Mouse (Mus musculus) c-Kit-positive CD71-negative TER-119-negative erythroid progenitor cells, embryonic 14.5 days (primary cell): ENCODE results near the gene Tmem203.

Source experiments
- DNase-seq: peaks from one replicate; pipeline ENCODE4 v3.0.0-alpha.2; 2013; ENCODE audit warnings: low read depth

The Tmem203 gene

DNA sequence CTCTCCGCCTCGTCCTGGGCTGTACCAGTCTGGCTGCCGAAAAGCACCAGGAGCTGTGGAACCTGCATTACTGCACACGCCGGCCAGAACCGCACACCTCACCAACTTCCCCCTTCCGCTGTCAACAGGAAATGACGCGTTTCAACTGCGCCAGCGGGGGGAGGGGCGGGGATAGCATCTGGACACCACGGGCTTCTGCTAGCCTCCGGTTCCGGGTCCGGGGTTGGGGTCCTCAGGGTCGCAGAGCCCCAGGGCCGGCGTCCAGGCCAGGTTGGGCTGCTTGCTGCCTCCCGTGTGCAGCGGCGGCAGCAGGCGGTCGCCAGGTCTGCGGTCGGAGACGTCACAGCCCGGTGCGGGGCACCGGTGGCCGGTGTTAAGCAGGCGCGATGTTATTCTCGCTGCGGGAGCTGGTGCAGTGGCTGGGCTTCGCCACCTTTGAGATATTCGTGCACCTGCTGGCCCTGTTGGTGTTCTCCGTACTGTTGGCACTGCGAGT lies at the start of gene Tmem203:
Tmem203 (plus strand) TSS at position 156 of the 496 bp plus-strand sequence.
- peak; percentile 87 for DNase-seq

DNA sequence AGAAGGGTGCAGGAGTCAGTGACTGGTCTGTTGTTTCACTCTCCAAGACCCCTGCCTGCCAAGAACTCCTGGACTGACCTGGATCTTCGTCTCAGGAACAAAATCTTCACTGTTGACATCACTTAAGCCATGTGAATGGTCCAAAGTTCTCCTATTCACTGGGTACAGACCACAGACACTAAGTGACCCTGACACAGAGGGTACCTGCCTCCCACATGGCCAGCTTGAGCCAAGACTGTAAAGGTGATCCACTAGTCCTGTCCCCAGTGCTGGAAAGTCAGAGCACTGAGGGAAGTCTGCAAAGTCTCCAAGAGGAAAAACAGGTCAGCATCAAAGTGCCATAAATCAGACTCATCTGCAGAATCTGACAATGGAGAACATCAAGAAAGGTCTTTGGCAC lies 47.6 kb upstream of the Tmem203 start:
- no peak for DNase-seq

DNA sequence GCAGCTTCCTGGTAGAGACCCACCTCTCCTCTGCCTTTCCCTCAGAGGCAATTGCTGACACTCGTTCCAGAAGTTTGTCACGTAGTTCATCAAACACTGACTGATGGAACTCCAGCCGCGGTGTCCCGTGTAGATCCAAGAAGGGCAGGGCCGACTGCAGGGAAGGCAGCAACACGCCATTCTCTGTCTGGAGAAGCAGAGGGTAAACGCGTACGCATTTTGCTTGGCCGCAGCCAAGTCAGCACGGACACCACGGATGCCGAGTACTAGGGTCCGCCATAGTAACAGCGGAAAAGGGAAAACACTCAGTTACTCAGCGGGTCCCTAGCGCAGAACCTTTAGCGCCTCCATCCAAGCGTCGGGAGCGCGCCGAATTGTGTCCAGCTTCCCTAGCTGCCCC lies 44.6 kb upstream of the Tmem203 start:
- no peak for DNase-seq

DNA sequence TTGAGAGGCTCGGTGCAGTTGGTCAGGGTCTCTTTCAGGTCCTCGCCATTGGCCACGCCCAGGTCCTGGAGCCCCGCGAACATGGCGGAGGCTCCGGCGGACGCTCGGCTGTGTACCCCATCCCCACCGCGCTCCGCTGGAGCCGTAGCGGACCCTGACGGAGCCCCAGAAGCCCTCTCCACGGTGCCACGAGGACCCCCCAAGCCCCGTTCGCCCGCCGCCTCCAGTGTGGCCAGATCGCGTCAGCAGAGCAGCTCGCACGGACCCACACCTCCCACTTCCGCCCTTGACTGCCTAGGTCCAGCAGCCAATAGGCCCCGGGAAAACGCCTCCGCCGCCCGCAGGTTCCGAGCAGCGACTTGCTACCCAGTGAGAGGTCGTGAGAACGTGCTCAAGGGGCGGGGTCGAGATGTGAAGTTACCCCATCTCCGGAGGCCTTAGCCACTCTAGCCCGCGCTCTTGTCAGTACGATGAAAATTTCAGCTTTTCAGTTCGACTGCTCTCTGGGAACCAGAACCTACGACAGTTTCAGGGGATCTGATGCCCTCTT lies 44.0 kb upstream of the Tmem203 start, which contains the start of gene Nelfb:
Nelfb (minus strand) TSS at position 369 of the 550 bp plus-strand sequence.
- DNase-seq, result peak; percentile 93

DNA sequence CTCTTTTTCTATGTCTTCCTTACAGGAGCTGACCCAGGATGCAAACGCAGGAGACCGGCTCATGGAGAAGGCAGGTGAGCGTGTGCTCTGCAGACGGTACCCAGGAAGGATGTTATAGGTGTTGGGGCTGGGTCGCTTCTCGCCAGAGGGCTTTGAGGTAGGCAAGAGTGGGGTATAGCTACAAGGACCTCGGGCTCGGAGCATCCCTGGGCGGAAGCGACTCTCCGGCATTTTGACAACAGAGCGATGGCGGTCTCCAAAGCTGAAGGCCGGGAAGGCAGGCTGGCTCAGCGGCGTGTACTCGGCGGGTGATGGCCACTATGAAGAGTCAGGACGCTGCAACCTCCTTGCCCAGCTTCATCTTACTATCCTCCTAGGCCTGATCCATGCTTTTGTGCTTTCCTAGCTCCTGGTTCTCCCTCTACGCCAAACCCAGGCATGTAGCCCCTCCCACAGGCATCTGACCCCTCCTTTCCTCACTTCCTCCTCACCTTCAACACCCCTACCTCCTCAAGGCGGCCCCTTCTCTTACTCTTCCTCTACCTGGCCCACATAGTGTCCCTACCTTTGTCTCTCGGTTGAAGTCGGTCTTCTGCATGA lies 41.9 kb upstream of the Tmem203 start:
- DNase-seq, result no peak

DNA sequence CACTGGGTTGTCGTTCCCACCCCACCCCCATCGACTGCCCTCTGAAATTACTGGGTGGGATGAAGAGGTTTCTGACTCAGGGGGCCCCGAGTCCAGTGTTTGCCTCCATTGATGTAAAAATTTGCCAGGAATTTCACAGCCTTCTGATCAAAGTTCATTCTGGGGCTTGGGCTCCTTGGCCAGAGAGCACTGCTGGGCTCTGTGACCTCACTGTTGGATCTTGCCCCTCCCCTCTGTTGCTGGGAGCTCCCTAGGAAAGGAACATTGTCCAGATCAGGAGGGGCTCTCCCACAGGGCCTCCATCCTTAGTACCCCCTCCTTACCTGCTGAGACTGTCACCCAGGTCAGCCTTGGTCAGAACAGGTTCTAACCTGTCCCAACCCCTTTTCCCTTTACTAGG lies 40.8 kb upstream of the Tmem203 start, which contains the start of gene Stpg3:
Stpg3 (minus strand) TSS at position 194 of the 400 bp plus-strand sequence.
- DNase-seq, result no peak

DNA sequence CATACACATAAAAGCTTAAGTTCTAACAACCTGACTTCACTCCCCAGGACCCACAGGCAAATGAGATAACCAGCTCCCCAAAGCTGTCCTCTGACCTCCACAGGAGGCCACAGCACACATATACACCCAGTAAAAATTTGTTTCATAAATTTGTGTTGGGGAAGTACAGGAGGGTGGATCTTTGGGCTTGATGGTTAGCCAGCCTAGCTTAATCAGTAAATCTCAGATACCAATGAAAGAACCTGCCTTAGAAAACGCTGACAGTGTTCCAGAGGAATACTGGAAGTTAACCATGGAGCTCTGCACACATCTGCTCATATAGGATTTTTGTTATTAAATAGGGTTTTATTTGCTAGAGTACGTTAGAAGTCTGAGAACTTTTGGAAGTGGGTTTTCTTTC lies 37.6 kb upstream of the Tmem203 start:
- no peak for DNase-seq

DNA sequence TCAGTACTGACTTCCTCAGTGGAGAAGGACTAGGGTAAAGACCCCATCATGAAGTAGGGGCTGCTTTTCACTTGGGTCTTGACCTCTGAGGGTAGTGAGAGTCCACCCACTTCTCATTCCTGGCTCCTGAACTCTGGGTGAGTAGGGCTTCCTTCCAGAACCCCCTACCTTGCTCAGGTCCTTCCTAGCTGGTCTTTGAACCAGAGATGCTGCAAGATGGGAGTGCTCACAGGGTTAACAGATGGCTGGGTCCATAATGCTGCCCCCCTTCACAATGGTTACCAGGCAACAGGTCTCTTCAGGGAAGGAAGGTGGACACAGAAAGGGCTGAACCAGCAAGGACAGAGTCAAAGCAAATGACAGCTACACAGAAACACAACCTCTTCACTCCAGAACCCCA lies 36.8 kb upstream of the Tmem203 start, which contains the start of gene Fam166a:
Fam166a (plus strand) TSS at position 301 of the 400 bp plus-strand sequence.
- DNase-seq, result no peak

DNA sequence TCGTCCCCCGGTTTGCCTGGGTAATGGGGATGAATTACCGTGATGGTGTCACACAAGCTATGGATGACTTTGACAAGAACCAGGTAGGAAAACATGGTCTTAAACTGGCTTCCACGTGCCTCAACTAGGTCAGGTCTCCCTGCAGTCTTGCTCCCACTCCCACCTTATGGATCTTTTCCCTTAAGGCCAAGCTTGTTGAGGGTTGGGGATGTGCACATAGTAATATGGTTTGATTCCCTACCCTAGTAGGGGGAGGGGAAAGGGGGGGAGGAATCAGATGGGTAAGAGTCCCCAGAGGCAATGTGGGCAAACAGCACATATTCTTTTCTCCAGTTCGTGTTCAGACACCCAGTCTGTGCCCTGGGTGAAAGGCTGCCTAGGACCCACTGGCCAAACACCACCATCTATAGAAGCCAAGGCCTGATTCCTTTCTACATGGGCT lies 33.9 kb upstream of the Tmem203 start:
- no peak for DNase-seq

DNA sequence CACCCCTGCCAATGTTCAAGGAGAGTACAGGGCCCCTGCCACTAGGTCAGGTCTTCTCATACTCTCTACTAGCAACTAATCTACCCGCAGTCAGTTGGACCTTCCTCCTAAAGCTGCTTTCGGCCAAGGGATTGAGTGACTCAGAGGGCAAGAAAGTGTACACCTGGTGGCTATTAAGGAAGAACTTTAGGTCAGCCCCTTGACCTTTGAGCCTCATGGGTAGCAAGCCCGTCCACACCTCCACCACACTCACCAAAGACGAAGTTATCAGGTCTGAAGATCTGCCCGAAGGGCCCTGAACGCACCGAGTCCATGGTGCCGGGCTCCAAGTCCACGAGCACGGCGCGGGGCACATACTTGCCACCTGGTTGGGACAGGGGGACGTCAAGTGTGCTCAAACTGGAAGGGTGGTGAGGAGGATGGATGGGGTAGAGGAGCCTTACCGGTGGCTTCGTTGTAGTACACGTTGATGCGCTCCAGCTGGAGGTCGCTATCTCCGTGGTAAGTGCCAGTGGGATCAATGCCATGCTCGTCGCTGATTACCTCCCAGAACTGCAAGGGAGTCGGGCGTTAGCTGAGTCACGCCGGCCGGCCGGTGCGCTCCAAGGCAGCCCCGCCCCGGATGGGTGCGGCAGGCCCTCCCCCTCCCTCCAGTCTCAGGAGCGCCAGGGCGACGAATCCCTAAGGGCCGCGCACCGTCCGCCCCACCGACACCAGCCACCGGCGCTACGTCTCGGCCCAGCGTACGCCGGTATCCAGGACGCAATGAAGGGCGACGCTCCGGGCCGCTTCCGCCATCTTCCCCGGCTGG lies 31.4 kb upstream of the Tmem203 start:
- DNase-seq, result peak; percentile 79

DNA sequence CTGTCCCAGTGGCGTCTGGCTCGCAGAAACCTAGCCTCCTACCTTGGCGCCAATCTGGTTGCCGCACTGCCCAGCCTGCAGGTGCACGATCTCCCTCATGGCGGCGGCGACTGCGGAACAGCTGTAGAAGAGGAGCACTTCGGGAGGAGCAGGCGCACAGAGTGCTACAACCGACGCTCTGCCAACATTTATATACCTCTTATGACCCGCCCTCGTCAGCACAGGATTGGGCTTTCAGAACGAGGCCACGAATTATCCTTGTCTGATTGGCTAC lies 30.8 kb upstream of the Tmem203 start, which contains the start of gene Tubb4b:
Tubb4b (minus strand) TSS at position 211 of the 274 bp plus-strand sequence.
- DNase-seq, result no peak

DNA sequence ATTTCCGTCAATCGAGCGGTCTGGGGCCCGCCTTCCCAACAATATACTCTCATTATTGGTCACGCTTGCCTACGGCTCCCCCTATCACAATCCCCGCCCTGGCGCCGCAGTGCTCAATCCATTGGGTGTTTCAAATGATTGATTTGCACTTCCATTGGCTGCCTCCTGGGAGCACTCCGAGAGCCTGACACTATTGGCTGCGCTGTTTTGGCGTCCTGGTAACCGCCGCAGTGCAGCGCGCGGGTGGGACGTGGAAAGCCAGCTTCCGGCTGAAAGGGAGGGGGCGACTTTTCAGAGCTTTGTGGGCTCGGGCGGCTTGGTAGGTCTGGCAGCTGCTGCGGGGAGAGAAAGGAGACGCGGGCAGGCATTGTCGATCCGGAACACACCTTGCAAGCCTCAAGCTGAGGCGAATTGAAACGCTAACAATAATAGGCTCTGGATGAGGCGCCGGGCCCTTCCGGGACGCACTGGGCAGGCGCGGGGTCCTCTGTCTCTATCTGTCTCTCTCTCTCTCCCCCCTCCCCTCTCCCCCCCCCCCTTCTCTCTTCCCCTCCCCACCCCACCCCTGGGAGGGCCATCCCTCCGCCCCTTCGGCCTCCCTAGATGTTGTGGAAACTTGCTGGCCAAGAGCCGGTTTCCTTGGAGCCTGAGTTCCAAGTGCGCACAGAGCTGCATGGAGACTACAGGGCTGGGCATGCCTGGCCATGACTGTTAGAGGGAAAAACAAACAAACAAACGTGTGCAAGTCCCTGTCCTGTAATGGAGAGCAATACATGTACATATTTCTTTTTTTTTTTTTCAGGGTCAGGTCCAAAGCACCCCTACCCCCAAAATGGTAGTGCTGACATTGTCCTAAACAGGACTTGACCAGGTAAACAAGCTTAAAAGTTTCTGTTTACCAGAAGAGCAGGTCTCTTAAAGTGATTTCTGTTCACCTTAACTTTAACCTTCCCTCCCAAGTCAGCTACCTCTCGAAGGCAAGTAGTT lies 30.2 kb upstream of the Tmem203 start:
- DNase-seq, result peak; percentile 97

DNA sequence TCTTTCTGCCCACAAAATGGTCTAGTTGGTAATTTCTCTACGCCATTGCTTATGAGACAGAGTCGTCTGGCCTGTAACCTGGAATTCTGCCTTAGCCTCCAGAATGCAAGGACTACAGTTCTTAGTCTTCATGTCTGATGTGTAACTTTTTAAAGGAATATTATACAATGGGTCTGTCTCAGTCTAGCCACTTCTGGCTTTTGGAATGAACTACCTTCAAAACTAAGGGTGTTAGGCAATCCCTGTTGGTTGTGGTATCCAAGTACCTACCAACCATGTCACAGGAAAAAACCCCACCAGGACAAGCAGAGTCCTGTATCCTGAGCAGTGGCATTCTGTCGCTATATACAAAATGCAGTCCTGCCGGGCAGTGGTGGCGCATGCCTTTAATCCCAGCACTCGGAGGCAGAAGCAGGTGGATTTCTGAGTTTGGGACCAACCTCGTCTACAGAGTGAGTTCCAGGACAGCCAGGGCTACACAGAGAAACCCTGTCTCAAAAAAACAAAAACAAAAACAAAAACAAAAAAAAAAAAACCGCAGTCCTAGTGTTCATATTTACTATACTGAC lies 29.3 kb upstream of the Tmem203 start:
- DNase-seq, result no peak

DNA sequence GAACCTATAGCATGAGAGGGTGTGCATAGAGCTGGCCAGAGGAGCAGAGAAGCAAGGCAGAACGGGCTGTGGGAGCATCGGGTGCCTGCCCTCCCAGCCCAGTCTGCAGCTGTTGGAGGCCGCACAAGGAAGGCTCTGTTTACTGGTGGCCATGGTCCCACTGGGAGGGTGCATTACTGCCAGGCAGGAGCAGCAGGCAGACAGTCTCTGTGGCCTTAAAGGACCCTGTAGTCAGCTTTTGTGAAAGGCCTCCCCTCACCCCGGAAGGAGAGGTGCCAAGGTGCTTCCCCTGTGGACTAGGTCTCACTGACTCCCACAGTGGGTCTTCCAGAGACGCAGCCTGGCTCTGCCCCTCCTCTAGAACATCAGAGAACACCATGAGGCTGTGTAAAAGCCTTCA lies 28.4 kb upstream of the Tmem203 start:
- DNase-seq, result no peak

DNA sequence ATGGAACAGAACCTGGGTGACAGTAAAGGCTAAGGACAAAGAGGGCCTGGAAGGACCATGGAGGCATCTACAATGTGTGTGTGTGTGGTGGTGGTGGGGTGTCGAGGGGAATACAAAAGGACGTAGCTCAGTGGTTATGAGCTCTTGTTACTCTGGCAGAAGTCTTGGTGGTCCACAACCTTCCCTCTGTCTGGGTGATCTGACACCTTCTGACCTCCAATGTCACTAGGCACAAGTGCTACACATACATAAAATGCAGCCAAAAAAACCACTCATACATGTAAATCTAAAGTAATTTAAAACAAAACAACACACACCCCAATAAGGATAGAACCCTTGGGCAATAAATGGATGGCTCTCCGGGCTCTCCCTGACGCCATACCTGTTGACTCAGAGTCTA lies 27.8 kb upstream of the Tmem203 start:
- no peak for DNase-seq

DNA sequence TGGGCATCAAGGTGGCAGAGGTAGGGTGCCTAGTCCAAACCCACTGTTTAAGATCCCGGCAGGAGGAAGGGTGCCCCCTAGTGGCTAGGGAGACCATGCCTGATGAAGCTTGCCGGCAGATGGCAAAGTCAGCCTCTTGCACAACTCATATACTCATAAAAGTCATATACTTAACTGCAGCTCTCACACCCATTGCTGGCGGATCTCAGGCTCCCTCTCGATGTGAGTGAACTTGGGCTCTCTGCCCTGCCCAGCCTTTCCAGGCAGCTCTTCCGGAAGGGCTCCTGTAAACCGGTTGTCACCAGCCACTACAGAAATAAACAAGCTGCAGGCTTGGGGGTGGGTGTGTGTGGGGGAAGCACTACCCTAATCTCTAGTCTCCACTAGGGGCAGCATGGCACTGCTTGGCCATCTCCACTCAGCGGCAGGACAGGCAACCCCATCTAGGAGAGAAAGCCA lies 26.8 kb upstream of the Tmem203 start:
- DNase-seq, result peak; percentile 90

DNA sequence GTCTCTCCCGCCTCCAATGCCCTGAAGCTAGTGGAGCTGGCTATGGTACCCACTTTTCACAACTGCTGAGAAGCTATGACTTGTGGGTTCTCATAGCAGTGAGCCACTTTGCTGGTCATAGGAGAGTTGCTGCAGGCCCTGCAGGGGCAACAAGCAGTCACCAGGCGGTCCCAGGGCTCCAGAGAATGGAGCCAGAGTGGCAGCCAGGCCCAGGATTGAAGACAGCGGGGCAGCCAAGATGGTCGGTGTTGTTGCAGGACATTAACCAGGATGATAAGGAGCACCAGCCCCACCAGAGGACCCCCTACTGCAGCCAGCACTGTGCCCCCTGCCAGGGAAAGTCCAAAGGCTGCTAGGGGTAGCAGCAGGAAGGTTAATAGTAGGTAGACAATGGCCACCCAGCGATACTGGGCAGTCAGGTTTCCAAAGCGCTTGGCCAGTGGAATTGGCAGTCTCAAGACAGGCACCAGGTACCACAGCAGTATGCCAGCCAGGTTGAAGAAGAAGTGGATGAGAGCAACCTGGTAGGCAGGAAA lies 26.2 kb upstream of the Tmem203 start:
- no peak for DNase-seq

DNA sequence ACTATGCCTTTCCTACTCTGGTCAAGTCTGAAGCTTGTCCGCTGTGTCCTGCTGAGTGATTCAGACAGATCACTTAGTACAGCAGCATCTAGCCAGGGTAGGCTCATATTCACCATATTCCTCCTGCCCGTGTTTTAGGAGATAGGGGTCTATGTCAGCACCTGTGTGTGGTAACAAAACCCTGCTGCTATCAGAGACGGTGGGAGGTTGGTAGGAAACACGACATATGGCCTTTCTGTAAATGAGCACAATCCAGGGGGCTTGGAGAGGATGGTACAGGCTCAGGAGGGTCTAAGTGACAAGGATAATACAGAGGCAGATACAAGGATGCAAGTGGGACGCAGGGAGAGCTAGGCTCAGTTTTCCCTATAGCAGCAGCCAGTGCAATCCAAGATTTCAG lies 25.7 kb upstream of the Tmem203 start:
- no peak for DNase-seq

DNA sequence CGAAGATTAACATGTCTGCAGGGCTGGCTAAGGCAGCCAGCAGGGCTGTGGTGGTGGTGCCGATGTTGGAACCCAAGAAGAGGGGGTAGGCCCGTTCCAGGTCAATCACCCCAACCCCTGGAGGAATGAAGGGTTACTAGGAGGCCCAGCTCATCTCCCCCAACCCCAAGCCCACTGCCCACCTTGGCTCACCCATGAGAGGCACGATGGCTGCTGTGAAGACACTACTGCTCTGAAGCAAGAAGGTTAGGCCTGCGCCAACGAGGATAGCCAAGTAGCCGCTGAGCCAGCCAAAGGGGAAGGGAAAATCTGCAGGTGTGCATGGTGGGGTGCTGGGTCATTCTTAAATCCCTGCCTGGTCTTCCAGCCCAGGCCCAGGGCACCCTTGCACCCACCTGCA lies 24.7 kb upstream of the Tmem203 start:
- DNase-seq, result no peak

DNA sequence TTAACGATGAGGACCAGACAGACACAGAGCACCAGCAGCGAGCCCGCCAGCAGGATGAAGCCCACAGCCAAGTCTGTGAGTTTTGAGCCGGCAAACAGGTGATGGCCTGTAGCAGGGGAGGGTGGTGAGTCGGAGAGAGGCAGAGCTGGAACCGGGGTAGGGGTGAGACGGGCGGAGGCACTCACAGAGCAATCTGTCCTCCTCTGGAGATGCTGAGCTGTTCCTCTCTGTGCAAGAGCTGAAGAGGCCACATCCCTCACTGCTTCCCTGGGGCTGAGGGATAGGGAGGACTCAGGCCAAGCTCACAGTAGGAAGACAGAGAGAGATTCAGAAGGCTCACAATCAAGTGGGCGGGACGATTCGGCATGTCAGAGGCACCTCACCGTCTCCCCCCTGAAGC lies 24.2 kb upstream of the Tmem203 start:
- DNase-seq, result no peak

DNA sequence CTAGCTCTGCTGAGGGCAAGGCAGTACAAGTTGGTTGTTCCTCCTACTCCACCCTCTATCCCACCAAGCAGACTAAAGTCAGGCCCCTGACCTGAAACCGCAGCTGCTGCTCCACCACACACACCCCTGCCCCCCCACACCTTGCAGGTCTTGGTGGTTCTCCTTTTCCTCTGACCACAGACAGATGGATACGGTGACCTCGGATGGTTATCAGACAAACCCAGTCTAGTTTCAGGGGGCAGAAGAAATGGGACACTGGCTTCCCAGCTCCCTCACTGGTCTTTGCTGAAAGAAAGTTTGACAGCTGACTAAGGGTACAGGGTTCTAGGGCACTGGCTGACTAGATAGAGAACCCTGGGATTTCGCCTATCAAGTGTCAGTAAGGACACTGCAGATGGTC lies 21.8 kb upstream of the Tmem203 start:
- peak; percentile 39 for DNase-seq
